Mouse (Mus musculus): ENCODE results near the gene Npepps.
"Not testable (repeated sequence)": the region's sequence is repeated elsewhere in the genome, so short reads cannot be mapped to it uniquely, and the experiment has no call there.

Gene Npepps

DNA sequence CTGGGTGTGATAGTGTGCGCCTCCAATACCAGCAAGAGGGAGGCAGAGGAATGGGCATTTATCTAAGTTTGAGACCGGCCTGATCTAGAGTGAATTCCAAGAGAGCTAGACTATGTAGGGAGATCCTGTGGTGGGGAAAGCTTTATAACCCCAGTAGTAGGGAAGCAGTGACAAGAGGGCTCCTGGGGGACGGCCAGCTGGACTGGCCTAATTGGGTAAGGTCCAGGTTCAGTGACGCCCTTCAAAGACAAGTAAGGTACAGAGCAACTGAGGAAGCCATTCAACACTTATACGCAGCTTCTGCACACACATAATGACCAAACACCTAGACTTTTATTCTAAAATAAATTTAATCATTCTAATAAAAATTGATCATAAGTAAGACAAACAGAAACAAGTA lies 48.0 kb downstream of the Npepps start:
- no peak for DNase-seq

DNA sequence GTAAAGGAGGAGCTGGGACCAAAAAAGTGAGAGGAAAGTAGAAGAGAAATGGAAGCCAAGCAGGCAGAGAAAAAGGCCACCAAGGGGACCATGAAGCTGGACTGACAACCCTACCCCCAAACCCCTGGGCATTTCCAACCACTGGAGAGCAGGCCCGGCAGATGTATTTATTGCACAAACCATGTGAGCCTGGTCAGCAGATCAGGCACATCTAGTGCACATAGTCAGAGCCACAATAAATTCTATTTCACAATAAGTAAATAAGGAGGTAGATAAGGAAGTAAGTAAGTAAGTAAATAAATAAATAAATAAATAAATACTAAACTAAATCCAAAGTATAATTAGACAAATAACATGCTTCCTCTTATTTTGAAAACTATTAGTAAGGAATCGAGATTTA lies 51.0 kb downstream of the Npepps start:
- no peak for DNase-seq

DNA sequence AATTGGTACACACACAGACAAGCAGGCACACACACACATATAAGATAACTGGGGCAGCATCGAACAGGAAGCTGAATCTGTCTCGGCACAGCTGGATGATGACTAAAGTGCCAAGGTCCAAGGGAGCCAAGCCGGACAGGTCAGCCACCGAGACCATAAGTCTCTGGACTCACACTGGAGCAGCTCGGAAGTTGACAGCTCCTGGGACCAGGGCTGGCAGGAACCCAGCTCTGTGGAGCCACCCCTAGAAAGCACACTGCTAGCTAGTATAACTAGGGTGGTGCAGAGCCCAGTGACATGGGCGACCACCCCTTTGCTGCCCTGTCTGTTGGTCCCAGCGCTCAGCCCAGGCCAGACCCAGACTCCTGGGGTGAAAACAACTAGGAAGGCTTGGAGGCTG lies 51.5 kb downstream of the Npepps start:
- DNase-seq, result no peak

DNA sequence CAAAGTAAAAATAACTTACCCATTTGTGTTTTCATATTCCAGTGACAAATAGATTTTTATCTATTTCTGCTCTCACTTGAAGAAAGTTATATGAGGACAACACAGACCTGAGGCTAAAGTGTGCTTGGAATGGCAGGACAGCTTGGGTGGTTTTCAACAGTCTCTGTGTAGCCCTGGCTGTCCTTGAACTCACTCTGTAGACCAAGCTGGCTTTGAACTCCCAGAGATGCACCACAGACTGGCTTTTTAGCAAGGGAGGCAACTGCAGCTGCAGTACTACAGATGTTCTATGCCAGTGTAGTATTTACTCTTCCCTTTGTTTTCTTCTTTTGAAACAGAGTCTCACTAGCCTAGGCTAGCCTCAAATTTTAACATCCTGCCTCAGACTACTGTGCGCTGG lies 54.3 kb downstream of the Npepps start:
- DNase-seq, result no peak

DNA sequence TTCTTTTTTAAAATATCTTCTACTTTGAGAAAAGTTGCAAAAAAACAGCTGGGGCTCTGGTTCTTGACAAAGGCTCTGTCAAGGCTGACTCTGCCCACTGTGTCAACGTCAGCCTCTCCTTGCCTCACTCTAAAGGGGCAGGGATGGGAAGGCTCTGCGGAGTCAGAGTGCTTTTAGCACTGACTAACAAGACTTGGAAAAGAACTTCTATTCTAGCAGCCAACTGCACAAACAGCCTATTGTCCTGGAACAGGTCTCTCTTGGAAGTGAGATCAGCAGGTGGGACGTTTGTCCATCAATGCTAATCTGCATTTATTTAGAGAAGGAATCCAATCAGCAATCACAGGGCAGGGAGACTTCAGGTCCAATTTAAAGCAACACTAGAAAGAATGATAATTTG lies 57.0 kb downstream of the Npepps start:
- DNase-seq, result no peak

GRCm38 (mm10) chr11:97221611-97222010 lies 58.8 kb downstream of the Npepps start:
- no peak for DNase-seq

GRCm38 (mm10) chr11:97220211-97220610 lies 60.2 kb downstream of the Npepps start:
- no peak for DNase-seq

- DNase-seq, result peak; percentile 36 to 42
These were observed 66.0 kb downstream of the Npepps start for GRCm38 (mm10) chr11:97214411-97214810.

DNA sequence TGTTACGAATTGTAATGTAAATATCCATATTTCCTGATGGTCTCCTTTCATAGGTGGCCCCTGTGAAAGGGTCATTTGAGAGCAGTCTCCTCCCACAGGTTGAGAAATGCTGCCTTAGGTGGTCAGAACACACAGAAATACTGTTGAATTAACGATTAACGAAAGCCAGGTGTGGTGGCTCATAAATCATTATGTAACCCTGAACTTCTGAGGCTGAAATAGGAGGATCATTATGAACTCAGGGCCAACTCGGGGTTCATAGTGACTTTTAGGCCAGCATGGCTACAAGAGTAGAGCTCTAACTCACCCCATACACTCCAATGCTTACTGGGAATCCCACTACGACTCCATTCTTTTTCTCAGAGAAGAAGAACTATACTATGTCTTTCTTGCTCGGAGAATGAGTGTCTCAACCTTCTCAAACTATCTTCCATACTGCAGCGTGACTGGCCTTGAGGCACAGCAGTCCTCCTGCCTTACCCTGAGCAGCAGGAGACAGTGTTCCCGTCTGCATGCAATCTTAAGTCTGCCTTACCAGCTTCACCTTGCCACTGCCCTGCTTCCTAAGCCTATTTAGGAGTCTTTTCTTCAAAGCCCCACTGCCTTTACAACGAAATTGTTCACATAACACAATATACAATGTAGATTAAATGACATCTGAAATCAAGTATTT lies 69.6 kb downstream of the Npepps start:
- DNase-seq, result peak; percentile 41 to 75

GRCm38 (mm10) chr11:97207011-97207422 lies 73.4 kb downstream of the Npepps start:
- DNase-seq, result no peak

DNA sequence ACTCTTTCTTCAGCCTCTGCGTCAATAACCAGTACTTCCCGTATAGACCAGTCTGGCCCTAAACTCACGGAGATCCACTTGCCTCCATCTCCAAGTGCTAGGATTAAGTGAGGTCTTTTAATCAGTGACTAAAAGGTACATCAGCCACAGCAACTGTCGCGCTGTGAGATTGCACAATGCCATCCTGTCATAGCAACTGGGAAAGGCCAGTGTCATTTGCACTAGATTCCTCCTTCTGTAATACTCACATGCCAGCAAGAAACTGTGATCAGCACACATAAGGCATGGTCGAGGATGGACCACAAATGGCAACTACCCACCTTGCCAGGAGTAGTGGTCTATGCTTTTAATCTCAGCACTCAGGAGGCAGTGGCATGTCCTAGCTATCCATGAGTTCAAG lies 80.9 kb downstream of the Npepps start:
- DNase-seq, result no peak

- peak; percentile 55 to 81 for DNase-seq
These were observed 81.8 kb downstream of the Npepps start for GRCm38 (mm10) chr11:97198601-97199000.

DNA sequence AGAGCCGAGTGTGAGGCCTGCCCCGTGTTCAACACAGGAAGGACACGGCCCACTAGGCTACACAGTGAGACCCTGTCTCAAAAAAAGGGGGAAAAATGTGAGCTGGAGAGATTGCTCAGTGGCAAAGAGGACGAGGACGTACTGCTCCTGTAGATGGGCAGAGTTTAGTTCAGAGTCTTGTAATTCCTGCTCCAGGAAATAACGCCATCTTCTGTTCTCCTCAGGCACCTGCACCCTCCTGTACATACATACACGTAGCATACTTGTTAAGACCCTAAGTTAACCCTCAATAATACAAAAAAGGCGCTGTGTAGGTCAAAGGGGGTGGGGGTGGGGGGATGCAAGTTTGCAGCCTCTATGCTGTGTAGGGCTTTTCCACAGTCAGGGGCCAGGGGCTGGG lies 83.4 kb downstream of the Npepps start:
- DNase-seq, result no peak

- peak; percentile 49 to 65 for DNase-seq
These were observed 83.9 kb downstream of the Npepps start for GRCm38 (mm10) chr11:97196541-97196940.

GRCm38 (mm10) chr11:97192621-97192951 lies 87.9 kb downstream of the Npepps start:
- no peak for DNase-seq

DNA sequence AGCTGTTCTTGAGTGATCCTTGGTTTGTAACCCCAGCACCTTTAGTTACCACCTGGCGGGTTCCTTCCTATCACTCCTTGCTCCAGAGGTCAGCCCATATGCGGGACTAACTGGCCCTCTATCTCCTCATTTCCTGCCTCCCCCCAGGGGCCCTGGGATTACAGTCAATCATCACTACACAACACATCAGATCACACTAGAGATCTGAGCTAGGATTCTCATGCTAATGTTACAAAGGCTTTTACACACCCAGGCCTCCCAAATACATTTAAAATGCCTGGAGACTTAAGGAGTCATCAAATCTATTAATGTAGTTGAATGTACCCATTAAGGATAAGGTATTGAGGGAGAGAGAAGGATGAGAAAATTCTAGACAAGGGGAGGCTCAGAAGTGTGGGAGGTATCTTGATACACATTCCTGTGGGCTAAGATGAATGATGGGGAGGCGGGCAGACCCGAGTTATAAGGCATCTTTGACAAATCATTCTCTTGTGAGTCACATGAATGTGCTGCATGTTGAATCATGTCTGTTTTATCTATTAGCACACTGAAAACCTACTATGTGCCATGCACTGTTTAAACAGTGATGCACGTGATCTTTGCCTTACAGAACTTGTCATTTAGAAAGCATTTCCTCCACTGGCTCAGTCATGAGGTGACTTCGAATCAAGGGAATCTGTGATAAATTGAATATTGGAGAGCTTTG lies 88.4 kb downstream of the Npepps start:
- DNase-seq, result no peak

DNA sequence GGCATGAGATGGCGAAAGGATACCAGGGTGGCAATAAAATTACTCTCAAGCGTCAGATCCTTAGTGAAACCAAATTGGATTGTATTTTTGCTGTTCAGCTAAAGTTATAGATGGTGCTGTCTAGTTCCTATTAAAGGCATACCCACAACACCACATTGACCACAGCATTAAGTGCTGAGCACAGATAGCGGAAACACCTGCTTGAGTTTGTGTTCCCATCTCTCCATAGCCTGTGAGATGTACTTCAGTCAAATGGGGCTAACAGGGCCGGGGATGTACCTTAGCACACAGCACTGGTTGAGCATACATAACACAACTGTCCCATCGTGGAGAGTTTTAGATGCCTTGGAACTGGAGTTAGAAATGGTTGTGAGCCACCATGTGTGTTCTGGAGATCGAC lies 89.4 kb downstream of the Npepps start:
- DNase-seq, result no peak

DNA sequence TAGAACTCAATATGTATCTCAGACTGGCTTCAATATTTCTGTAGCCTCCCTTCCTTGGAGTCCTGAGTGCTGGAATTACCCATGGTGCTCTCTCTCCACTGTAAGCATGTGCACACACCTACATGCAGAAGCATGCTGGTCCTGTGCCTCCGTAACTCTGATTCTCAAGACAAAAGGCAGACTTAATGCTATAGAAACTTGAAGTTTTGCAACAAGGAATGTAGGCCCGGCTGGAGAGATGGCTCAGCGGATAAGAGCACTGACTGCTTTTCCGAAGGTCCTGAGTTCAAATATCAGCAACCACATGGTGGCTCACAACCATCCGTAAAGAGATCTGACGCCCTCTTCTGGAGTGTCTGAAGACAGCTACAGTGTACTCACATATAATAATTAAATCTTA lies 90.8 kb downstream of the Npepps start:
- DNase-seq, result not testable (repeated sequence)

GRCm38 (mm10) chr11:97189231-97189630 lies 91.2 kb downstream of the Npepps start:
- DNase-seq, result no peak

- DNase-seq, result no peak
These were observed 91.8 kb downstream of the Npepps start for GRCm38 (mm10) chr11:97188643-97188955.

DNA sequence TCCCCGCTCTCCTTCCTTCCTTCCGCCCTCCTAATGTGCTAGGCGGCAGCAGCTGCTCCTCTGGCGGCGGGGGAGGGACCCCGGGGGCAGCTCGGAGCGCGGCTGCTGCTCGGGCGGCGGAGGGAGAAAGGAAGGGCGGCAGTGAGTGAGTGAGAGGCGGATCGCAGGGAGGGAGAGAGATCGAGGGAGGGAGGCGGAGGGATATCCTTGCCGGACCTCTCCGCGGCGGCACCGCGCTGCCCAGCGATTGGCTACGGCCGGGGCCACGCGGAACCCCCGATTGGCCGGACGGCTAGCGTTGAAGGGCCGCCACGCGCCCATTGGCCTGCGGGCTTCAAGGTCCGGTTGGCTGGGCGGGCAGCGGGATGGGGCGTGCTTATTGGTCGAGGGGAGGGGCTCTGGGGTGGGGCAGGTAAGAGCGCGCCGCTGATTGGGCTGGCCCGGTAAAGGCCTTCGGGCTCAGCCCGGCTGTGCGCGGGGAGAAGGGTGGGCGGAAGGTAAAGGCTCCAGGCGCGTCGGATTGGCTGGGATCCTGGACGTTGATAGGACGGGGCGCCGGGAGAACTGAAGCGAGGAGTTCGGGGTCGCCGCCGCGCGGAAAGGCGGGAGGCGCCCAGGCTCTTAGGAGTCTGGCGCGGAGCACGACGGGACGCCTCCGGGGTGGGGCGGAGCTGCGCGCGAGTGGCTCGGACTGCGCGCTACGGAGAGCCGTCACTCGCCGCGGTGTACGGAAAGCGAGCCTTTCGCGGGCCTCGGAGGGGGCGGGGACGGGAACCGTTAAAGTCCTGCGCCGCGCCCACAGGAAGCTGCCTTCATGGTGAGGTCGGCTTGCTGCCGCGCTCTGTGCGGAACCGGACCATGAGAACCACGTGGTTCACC lies 92.4 kb downstream of the Npepps start, which contains the start of gene Kpnb1:
TSS of gene Kpnb1 (minus strand) at position 118 of the 879 bp plus-strand sequence.
- DNase-seq, result peak; percentile 98 to 99

DNA sequence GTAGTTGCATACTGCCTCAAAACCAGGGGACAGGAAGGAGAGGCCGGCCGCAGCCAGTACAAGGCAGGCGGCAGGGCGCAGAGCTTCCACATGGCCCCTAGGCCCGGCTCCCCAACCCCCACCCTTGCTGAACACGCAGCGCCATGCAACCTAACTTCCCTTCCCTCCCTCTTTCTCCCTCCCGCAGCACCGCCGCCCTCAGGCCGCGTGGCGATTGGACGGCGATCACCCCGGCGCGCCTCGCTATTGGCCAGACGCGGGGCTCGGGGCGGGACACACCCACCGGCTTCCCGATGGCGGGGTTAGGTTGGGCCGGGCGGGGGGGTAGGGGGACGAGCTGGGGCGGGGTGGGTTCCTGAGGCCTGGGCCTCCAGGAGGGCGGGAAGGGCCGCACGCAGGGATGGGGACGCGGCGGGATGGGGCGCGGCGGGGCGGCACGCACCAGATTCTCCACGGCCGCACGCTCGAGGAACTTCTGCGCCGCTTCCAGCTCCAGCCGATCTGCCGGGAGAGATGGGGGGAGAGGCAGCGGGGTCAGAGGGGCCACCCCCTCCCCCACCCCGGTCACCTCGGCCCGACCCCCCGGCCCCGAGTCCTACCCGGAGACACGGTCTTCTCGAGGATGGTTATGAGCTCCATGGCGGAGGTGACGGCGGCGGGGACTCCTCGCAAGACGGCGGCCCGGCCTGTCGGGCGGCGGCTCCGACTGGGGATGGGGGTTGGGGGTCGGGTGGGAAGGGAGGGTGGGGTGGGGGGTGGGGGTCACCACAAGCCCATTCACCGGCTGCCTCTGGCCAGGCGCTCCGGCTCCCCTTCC lies 93.3 kb downstream of the Npepps start:
- peak; percentile 97 for DNase-seq
